Mouse (Mus musculus) cortical plate, adult 2 months (tissue): ENCODE data around the gene Rpa1.

Experiments used
- CTCF ChIP-seq: fragments of 200-500 bp; IDR thresholded peaks from 2 replicates; pipeline ENCODE4 v1.5.1; 2011; ENCODE audit warnings: mild to moderate bottlenecking, control low read depth, low read length; ENCODE audit not compliant: insufficient read depth; ENCODE audit errors: extremely low read depth
- POLR2A ChIP-seq: fragments of 200-500 bp; IDR thresholded peaks from 2 replicates; pipeline ENCODE4 v1.6.1; 2011; ENCODE audit warnings: mild to moderate bottlenecking, low read length, control low read depth; ENCODE audit not compliant: insufficient read depth; ENCODE audit errors: extremely low read depth

DNA sequence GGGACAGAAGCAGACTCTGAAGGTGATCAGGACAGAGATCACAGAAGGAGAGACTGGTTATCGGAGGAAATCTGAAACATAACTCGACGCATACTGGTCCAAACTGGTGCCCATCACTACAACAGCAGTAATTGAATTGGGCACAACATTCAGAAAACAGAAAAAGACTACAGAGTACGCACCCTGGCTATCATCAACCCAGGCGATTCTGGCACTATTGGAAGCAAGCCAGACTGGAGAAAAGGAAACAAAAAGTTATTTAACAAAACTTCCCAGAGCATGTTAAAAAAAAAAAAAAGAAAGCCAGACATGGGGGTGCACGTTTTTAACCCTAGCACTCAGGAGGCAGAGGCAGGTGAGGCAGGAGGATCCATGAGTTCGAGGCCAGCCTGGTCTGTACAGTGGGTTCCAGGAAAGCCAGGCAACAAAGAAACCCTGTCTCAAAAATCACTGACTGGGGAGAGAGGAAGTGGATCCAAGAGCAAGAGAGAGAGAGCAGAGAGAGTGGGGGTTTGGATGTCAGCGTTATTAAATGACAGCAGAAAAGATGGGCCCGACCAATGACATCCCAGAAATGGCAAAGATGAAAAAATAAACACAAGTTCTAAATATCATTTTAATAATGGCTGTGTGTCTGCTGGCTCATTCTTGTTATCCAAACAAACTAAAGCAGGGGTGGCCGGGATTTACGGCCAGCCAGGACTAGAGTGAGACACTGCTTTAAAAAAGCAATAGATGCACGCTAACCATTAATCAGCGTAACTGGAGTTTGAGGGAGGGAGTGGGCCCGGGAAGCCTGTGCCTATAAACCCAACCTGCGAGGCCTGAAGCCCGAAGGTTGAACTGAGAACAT lies 22.8 kb downstream of the Rpa1 start:
- TF ChIP-seq CTCF (no peak), POLR2A (no peak)
